Mouse (Mus musculus): ENCODE measurements at regions not wholly inside any gene's neighbourhood (a gene's known extent, or its start where the extent isn't known, plus 50 kb on each side); places are given as distances from the start of the nearest gene placed in this dataset.

GRCm38 (mm10) chr2:75461421-75461991 is 197.6 kb upstream of the Hnrnpa3 start:
- no peak for DNase-seq

DNA sequence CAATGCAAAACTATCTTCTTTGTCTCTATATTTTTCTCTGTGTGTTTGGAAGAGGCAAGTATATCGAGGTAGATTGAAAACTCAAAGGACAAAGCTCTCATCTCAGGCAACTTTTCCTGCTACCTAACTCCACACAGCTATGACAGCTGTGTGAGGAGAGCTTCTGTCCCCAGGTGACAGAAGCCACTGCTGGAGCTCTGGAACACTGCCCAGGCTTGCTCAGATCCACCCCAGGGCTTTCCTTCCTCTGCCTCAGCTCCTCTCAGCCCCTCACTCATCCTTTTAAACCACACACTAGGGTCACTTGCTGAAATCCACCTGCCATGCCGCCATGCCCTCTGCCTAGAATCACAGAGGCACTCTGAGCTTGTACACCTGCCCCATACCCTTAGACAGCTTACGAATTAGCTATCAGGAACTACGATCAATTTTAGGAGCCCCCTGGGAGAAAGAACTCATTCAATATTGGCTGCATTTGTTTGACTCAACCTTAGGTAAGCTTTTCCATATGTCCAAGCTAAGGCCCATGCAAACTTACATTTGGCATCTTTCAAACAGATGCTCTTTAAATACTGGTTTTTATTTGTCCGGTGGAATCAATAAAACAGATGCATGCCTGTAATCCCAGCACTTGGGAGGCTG is 196.9 kb upstream of the Hnrnpa3 start:
- DNase-seq = no peak

DNA sequence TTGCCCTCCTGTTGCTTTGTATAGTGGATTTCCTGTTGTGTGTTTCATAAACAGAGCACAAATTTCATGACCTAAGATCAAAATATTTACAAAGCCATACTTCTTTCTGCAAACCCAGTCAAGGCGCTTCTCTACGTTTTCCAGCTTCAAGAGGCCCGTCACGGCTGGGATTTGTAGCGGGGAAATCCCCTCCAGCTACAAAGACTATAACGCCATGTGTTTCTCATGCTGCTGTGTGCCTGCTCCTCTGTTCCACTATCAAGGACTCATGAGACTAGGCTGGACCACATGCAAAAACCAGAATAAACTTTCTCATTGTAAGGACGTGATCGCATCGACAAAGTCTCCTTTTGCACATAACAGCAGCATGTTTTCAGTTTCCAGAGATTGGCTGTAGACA is 196.0 kb upstream of the Hnrnpa3 start:
- DNase-seq = no peak

GRCm38 (mm10) chr2:75464429-75464828 is 194.6 kb upstream of the Hnrnpa3 start:
- no peak for DNase-seq

- no peak for DNase-seq
Measured at GRCm38 (mm10) chr2:75468851-75469250, 190.2 kb upstream of the Hnrnpa3 start.

DNA sequence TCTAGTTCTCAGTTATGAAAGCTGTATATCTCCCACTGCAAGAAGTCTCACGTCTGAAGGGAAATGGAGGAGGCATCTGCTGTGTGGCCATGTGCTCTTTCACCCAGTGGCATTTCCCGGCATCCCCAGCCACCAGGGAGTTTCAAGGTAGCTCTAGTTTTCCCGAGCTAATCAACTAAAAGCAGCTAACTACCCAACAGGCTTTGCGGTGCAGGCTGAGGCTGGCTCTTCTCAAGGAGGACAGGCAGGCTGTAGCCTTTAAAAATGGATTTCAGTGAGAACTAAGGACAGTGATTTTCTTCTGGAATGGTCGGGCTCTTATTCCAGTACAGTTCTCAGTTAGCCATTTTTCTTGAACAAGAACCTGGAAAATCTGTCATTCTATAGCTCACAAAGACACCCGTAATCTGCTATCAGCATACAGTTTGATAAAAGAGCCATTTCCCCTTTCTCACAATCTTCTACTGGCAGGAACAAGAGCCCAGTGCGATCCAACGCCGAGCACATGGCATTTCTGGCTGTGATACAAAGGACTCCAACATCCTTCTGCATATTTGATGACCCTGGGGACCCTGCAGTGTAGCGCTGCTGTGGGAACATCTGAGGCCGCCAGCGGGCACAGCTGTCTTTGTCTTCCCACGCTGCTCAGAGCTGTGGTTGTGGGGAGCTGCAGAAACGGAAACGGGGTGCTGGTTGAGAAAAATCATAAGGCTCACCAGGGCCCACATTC is 188.9 kb upstream of the Hnrnpa3 start:
- DNase-seq = no peak

DNA sequence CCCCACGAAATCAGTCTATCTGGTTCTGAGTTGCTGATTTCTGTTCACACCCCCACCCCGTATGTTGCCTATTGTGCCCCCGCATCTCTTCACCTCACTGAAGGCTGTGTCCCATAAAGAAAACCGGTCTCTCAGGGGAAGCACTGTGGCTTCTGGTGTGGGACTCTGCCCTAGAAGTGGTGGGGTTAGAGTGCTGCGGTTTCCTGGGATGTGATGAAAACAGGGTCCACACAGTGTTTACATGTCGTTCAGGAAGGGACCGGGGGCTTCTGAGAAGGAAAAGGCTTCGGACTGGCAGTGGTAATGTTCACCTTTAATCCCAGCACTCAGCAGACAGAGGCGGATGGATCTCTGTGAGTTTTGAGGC is 188.4 kb upstream of the Hnrnpa3 start:
- DNase-seq = no peak

DNA sequence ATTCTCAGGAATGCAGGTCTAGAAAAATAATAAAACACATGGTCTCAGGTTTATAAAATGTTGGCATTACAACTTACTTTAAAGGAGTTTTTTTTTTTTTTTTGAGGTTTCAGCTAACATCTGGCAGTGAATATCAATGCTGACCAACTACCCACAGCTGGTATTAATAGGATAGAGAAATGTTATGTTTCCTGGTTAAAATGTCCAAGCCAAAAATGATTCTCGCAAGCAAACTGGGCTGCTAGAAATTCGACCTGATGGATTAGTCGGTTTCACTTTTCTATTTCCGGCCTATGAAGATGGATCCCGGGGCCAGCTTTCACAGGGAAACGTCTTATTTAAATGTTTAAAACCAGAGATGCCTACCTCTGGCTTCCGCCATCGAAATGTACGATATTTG is 186.6 kb upstream of the Hnrnpa3 start:
- DNase-seq = no peak

DNA sequence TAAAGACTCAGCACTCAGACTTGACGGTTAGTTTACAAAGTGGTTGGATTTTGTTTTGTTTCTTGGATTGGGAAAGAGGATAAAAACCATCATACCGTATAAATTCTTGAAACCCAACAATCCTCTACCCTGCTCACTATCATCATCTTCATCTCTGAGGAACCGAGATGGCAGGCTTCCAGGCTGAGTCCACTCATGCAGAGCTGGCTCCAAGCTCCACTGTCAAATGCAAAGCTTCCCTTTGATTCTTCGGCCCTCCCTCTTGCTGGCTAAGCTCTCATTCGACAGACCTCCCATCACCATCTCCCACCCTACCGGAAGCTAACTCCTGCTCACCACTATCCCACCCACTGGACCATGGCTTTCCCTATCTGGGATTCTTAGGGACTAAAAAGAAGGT is 184.6 kb upstream of the Hnrnpa3 start:
- no peak for DNase-seq

DNA sequence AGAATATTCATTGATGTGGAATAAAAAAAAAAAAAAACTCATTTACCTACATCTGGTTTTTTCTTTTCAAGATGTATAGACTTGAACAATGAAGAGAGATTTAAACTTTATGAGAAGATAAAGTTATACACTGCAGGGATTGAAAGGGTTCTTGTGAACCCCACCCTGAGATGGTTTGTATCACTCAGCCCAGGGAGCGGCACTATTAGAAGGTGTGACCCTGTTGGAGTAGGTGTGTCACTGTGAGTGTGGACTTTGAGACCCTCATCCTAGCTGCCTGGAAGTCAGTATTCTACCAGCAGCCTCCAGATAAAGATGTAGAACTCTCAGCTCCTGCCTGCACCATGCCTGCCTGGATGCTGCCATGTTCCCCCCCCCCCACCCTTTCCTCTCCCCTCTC is 182.7 kb upstream of the Hnrnpa3 start:
- DNase-seq = no peak

DNA sequence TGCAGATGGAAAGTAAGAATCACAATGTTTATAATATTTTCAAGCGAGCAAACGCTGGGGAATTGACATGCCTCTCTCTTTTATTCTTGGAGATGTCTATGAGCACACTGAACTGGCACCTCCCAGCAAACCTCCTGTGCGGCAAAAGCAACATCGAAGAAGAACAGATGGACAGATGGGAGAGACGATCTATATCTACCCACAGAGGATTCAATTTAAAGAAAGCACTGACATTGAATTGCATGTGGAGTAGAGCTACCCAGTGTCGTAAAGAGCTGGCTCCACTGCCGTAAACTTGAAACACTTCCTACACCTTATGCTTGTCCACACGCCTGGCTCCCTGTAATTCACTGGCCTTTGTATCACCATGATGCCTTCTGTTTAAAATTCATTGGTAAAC is 182.0 kb upstream of the Hnrnpa3 start:
- no peak for DNase-seq

- no peak for DNase-seq
Measured at GRCm38 (mm10) chr2:75479546-75479945, 179.5 kb upstream of the Hnrnpa3 start.

- no peak for DNase-seq
Measured at GRCm38 (mm10) chr2:75481863-75482262, 177.2 kb upstream of the Hnrnpa3 start.

GRCm38 (mm10) chr2:75482484-75482883 is 176.6 kb upstream of the Hnrnpa3 start:
- no peak for DNase-seq

DNA sequence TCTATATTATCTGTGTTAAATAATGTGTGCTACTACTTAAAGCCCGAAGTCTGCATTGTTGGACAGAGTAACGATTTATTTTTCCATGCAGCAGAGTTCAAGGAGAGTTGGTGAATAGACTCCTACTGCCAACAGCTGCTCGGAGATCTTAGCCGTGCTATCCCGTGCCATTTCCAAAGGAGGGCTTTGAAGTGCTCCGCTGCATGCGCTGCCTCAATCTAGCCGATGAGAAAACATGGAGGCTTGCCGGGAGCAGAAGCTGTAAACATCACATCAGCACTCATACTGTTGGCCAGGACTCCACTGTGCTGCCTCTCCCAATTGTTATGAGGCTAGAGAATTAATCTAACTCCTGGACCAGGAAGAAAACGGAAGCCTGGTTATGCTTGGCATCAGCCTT is 174.1 kb upstream of the Hnrnpa3 start:
- DNase-seq = no peak

- DNase-seq = no peak
Measured at GRCm38 (mm10) chr2:75491150-75491549, 167.9 kb upstream of the Hnrnpa3 start.

- no peak for DNase-seq
Measured at GRCm38 (mm10) chr2:75491789-75492500, 167.1 kb upstream of the Hnrnpa3 start.

DNA sequence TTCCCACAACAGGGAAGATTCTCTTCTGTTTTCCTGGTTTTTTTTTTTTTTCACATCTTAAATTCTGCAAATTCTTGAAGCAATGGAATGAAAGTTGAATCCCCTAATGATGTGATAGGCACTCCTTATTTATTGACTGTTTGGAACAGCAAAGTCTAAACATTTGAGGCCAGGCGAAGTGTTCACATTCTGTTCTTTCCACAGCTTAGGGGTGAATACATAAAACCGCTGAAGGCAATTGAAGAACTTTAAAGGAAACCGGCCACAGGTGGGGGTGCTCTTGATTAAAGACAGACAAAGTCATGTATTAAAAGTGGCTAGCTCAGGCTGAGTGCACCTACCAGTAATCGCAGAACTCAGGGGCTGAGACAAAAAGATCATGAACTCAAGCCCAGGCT is 166.6 kb upstream of the Hnrnpa3 start:
- no peak for DNase-seq

- DNase-seq = no peak
Measured at GRCm38 (mm10) chr2:75496606-75497240, 162.3 kb upstream of the Hnrnpa3 start.

DNA sequence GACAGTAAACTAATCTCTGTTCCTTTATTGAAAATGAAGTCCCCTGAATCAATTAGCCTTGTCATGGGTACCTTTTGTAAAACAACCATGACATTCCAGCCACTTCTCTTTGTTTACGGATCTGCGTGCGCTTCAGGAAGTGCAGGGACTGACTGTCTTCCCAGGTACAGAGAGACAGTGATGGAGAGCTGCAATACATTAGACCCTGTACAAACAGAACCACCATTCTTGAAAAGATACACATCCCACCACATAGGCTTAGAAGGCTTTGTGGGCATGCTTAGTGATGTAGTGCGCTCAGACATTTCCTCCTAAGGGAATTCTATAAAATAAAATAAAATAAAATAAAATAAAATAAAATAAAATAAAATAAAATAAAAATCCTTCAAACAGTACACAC is 148.8 kb upstream of the Hnrnpa3 start:
- no peak for DNase-seq

- DNase-seq = no peak
Measured at GRCm38 (mm10) chr2:75512422-75513170, 146.5 kb upstream of the Hnrnpa3 start.

- no peak for DNase-seq
Measured at GRCm38 (mm10) chr2:75514171-75514570, 144.9 kb upstream of the Hnrnpa3 start.

GRCm38 (mm10) chr2:75516223-75516622 is 142.8 kb upstream of the Hnrnpa3 start:
- DNase-seq = no peak

All from cerebellum, adult 9-10 months (tissue).